Mouse (Mus musculus) intestine, postnatal 0 days (tissue): ENCODE data around the gene Rnf181. TPM values are rescaled to one million over a fixed set of nuclear protein-coding genes. Genes with fewer than 3 reads are reported as not detected.

ENCODE experiments used
- ATAC-seq: fragments of 200-750 bp; cut with Nextera tagmentation; 2 replicates; pipeline ENCODE4 v1.8.0; 2017; ENCODE audit warnings: mild to moderate bottlenecking, moderate TSS enrichment, moderate library complexity
- H3K27ac ChIP-seq: fragments of 300-500 bp; sonication (generic); 2 replicates; pipeline ENCODE4 v1.5.1; 2014; ENCODE audit warnings: mild to moderate bottlenecking, low read depth, low read length, moderate library complexity
- H3K27me3 ChIP-seq: fragments of 300-500 bp; sonication (generic); replicated peaks from 2 replicates; pipeline ENCODE4 v1.6.1; 2014; ENCODE audit warnings: low read length, mixed read lengths; ENCODE audit not compliant: control insufficient read depth, insufficient read depth
- H3K36me3 ChIP-seq: fragments of 300-500 bp; sonication (generic); 2 replicates; pipeline ENCODE4 v1.6.1; 2014; ENCODE audit warnings: mild to moderate bottlenecking, moderate library complexity; ENCODE audit not compliant: control insufficient read depth, insufficient read depth
- H3K4me1 ChIP-seq: fragments of 300-500 bp; sonication (generic); replicated peaks from 2 replicates; pipeline ENCODE4 v1.6.1; 2014; ENCODE audit warnings: antibody characterized with exemption, low read length, mixed read lengths; ENCODE audit not compliant: control insufficient read depth, insufficient read depth
- H3K4me2 ChIP-seq: fragments of 300-500 bp; sonication (generic); replicated peaks from 2 replicates; pipeline ENCODE4 v1.6.1; 2014; ENCODE audit warnings: low read depth, mild to moderate bottlenecking, moderate library complexity
- H3K4me3 ChIP-seq: fragments of 300-500 bp; sonication (generic); 2 replicates; pipeline ENCODE4 v1.5.1; 2014; ENCODE audit warnings: low read depth, low read length
- H3K9ac ChIP-seq: fragments of 300-500 bp; sonication (generic); 2 replicates; pipeline ENCODE4 v1.6.1; 2014; ENCODE audit warnings: mild to moderate bottlenecking, low read depth, low read length
- H3K9me3 ChIP-seq: fragments of 300-500 bp; sonication (generic); 2 replicates; pipeline ENCODE4 v1.6.1; 2016; ENCODE audit warnings: mixed run types; ENCODE audit not compliant: control insufficient read depth
- CTCF ChIP-seq: sonication (generic); IDR thresholded peaks from 2 replicates; pipeline ENCODE4 v1.5.1; 2016; ENCODE audit warnings: low read depth, mild to moderate bottlenecking, control low read depth, antibody characterized with exemption, moderate library complexity
- WGBS: fragments of 180-500 bp; shearing (Covaris S2); extraction: QIAGEN DNeasy Blood & Tissue Kit; methylation state at CpG from one replicate; pipeline ENCODE4 v1.1.7; 2014; 5-methylcytosine and 5-hydroxymethylcytosine counted together
- polyA plus RNA-seq: library from polyadenylated mRNA; unstranded; fragments of >200 nt; fragmentation: Nextera tagmentation; extraction: Ambion mirVana; gene quantifications from 2 replicates; pipeline ENCODE4 v1.2.1, GENCODE M21; 2015

Gene Rnf181
- polyA plus RNA-seq, 1 experiment from 2014 or later: 122 TPM

- Histone ChIP-seq H3K9me3 (no peaks in the 10 kb centered on the region), H3K36me3 (peaks cover 60% of the 10 kb centered on the region), H3K4me3 (no peak overlapping the region), H3K27me3 (no peaks in the 10 kb centered on the region), H3K4me2 (no peak overlapping the region), H3K9ac (no peak overlapping the region), H3K27ac (no peak overlapping the region), H3K4me1 (no peaks in the 10 kb centered on the region)
- ATAC-seq: peak; percentile 69
- WGBS: 49% methylated on average over 6 of the region's 6 CpGs
- peak; percentile 73 for TF ChIP-seq CTCF
Observed at GRCm38 (mm10) chr6:72326274-72326673, 40.5 kb downstream of the Rnf181 start.

- 91% methylated on average over 6 of the region's 6 CpGs for WGBS
- Histone ChIP-seq H3K36me3 (peaks cover 66% of the 10 kb centered on the region), H3K4me2 (no peak overlapping the region), H3K27me3 (no peaks in the 10 kb centered on the region), H3K9ac (no peak overlapping the region), H3K27ac (no peak overlapping the region), H3K4me3 (no peak overlapping the region), H3K4me1 (no peaks in the 10 kb centered on the region), H3K9me3 (no peaks in the 10 kb centered on the region)
- no peak for ATAC-seq
- TF ChIP-seq CTCF: no peak
Observed at GRCm38 (mm10) chr6:72323786-72324508, 42.8 kb downstream of the Rnf181 start.

- H3K36me3 ChIP-seq: peaks cover 62% of the 10 kb centered on the region
- no peak for ATAC-seq
- H3K27me3 ChIP-seq: no peaks in the 10 kb centered on the region
- H3K4me2 ChIP-seq: no peak overlapping the region
- H3K9me3 ChIP-seq: no peaks in the 10 kb centered on the region
- H3K4me1 ChIP-seq: no peaks in the 10 kb centered on the region
- no peak for TF ChIP-seq CTCF
- no peak overlapping the region for H3K9ac ChIP-seq
- H3K4me3 ChIP-seq: no peak overlapping the region
- 96% methylated on average over 3 of the region's 3 CpGs for WGBS
- no peak overlapping the region for H3K27ac ChIP-seq
Observed at GRCm38 (mm10) chr6:72322936-72323335, 43.8 kb downstream of the Rnf181 start.

GRCm38 (mm10) chr6:72319019-72319418, 47.7 kb downstream of the Rnf181 start:
- WGBS: 76% methylated on average over 11 of the region's 11 CpGs
- no peaks in the 10 kb centered on the region for H3K4me1 ChIP-seq
- no peak for ATAC-seq
- TF ChIP-seq CTCF: peak; percentile 71
- no peaks in the 10 kb centered on the region for H3K27me3 ChIP-seq
- H3K36me3 ChIP-seq: peaks cover 53% of the 10 kb centered on the region
- H3K4me2 ChIP-seq: no peak overlapping the region
- no peaks in the 10 kb centered on the region for H3K9me3 ChIP-seq
- no peak overlapping the region for H3K4me3 ChIP-seq
- no peak overlapping the region for H3K9ac ChIP-seq
- H3K27ac ChIP-seq: no peak overlapping the region

GRCm38 (mm10) chr6:72318440-72318839, 48.3 kb downstream of the Rnf181 start:
- WGBS: 94% methylated on average over 4 of the region's 5 CpGs
- no peaks in the 10 kb centered on the region for H3K9me3 ChIP-seq
- no peak overlapping the region for H3K9ac ChIP-seq
- H3K4me2 ChIP-seq: no peak overlapping the region
- no peak overlapping the region for H3K4me3 ChIP-seq
- no peak for ATAC-seq
- no peaks in the 10 kb centered on the region for H3K4me1 ChIP-seq
- peaks cover 52% of the 10 kb centered on the region for H3K36me3 ChIP-seq
- no peak overlapping the region for H3K27ac ChIP-seq
- TF ChIP-seq CTCF: no peak
- no peaks in the 10 kb centered on the region for H3K27me3 ChIP-seq

- ATAC-seq: no peak
- H3K36me3 ChIP-seq: peaks cover 34% of the 10 kb centered on the region
- H3K4me3 ChIP-seq: no peak overlapping the region
- WGBS: 77% methylated on average over 1 of the region's 1 CpGs
- H3K9me3 ChIP-seq: no peaks in the 10 kb centered on the region
- TF ChIP-seq CTCF: no peak
- H3K9ac ChIP-seq: no peak overlapping the region
- no peaks in the 10 kb centered on the region for H3K4me1 ChIP-seq
- no peaks in the 10 kb centered on the region for H3K27me3 ChIP-seq
- no peak overlapping the region for H3K4me2 ChIP-seq
- H3K27ac ChIP-seq: no peak overlapping the region
Observed at GRCm38 (mm10) chr6:72316044-72316443, 50.7 kb downstream of the Rnf181 start.
